Mouse (Mus musculus): ENCODE measurements around the gene Sass6. TPM values are rescaled to one million over a fixed set of nuclear protein-coding genes. Genes with fewer than 3 reads are reported as not detected.
A peak's percentile ranks its signal among the peaks of the same experiment; 100 is the strongest.
"Not testable (repeated sequence)": the region's sequence is repeated elsewhere in the genome, so short reads cannot be mapped to it uniquely, and the experiment has no call there.

Gene Sass6
- polyA plus RNA-seq, 1 experiment: 14.6 TPM

DNA sequence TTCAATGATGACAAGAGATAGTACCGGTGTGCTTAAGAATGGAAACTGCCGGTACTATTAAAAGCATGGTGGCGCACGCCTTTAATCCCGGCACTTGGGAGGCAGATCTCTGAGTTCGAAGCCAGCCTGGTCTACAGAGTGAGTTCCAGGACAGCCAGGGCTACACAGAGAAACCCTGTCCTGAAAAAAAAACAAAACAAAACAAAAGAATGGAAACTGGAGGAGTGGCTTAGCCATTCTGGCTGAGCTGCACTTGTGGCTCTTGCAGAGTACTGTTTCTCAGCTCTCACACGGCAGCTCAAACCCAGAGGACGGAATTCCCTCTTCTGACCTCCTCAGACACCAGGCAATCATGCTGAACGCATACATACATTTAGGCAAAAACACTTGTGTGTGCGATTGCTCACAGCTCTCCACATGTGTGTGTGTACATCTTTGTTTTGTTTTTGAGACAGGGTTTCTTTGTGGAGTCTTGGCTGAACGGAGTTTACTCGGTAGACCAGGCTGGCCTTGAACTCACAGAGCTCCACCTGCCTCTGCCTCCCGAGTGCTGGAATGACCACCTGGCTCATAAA is 65.2 kb downstream of the Sass6 start:
- TF ChIP-seq CTCF (IDR thresholded peaks at IDR 0.05; ENCODE audit: borderline replicate concordance, insufficient read depth, low read length) (no peak), POLR2A (IDR thresholded peaks at IDR 0.05; ENCODE audit: low read depth, low read length) (no peak)
- no peak overlapping the region for H3K27ac ChIP-seq (ENCODE audit: insufficient read depth, low read length)
- peaks cover 8% of the 10 kb centered on the region for H3K4me1 ChIP-seq (ENCODE audit: control insufficient read depth, insufficient read depth, low read length)
- no peak overlapping the region for H3K4me3 ChIP-seq (ENCODE audit: insufficient read depth, low read length)

DNA sequence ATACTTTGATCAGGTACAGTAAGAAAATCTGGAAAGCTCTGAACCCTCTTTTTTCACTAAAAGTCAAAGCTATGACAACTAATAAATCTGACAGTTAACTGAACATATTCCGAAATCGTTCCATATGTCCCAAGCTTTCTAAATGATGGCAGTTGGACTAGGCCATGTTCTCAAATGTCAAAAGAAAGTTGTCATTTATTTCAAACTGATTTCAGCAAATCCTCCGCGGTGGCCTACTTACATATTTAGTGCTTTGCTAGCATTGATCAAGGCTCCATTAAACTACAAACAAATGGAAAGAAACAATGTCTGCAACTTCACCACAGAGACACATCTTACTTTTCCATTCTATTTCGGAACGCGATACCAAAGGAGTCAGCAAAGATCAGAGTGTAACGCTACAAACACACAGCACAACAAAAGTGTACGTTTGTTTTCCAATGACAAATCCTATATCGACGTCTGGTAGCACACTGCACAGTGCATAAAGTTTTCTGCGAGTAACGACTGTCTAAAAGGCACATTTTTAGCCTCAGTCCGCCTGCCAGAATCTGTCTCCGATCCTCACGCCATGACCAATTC is 66.6 kb downstream of the Sass6 start:
- H3K4me3 ChIP-seq (ENCODE audit: insufficient read depth, low read length): peak overlapping the region; percentile 100
- TF ChIP-seq POLR2A (IDR thresholded peaks at IDR 0.05; ENCODE audit: low read depth, low read length) (no peak), CTCF (IDR thresholded peaks at IDR 0.05; ENCODE audit: borderline replicate concordance, insufficient read depth, low read length) (no peak)
- peaks cover 8% of the 10 kb centered on the region for H3K4me1 ChIP-seq (ENCODE audit: control insufficient read depth, insufficient read depth, low read length)
- peak overlapping the region; percentile 68 for H3K27ac ChIP-seq (ENCODE audit: insufficient read depth, low read length)

- Histone ChIP-seq H3K4me1 (ENCODE audit: control insufficient read depth, insufficient read depth, low read length) (peaks cover 8% of the 10 kb centered on the region), H3K27ac (ENCODE audit: insufficient read depth, low read length) (peak overlapping the region; percentile 68), H3K4me3 (ENCODE audit: insufficient read depth, low read length) (peak overlapping the region; percentile 100)
- TF ChIP-seq CTCF (IDR thresholded peaks at IDR 0.05; ENCODE audit: borderline replicate concordance, insufficient read depth, low read length): no peak
Observed at GRCm38 (mm10) chr3:116661870-116662414, 67.2 kb downstream of the Sass6 start.

- Histone ChIP-seq H3K4me3 (ENCODE audit: insufficient read depth, low read length) (peak within 1 kb of the TSS; percentile 100), H3K4me1 (ENCODE audit: control insufficient read depth, insufficient read depth, low read length) (peaks cover 5% of the 10 kb centered on the region), H3K27ac (ENCODE audit: insufficient read depth, low read length) (peak within 1 kb of the TSS; percentile 68)
- TF ChIP-seq POLR2A (IDR thresholded peaks at IDR 0.05; ENCODE audit: low read depth, low read length): peak; percentile 96
- no peak for TF ChIP-seq CTCF (IDR thresholded peaks at IDR 0.05; ENCODE audit: borderline replicate concordance, insufficient read depth, low read length)
Observed at GRCm38 (mm10) chr3:116662463-116662863, 67.7 kb downstream of the Sass6 start, which contains the start of gene Mfsd14a. Gene Mfsd14a (minus strand): TSS chr3:116662677.

GRCm38 (mm10) chr3:116664281-116664680 is 69.5 kb downstream of the Sass6 start:
- not testable (repeated sequence) for H3K4me1 ChIP-seq (ENCODE audit: control insufficient read depth, insufficient read depth, low read length); H3K27ac ChIP-seq (ENCODE audit: insufficient read depth, low read length); H3K4me3 ChIP-seq (ENCODE audit: insufficient read depth, low read length)

Other genes starting within 250 kb of the Sass6 start
- gene Cdc14a, start 170.9 kb upstream of the Sass6 start, polyA plus RNA-seq (2011; ENCODE audit: insufficient read length, low read depth, missing spikeins): 2.5 and 2.6 TPM in 2 replicates
- gene Rtca, start 86.8 kb upstream of the Sass6 start, polyA plus RNA-seq (2011; ENCODE audit: insufficient read length, low read depth, missing spikeins): 44.7 and 45.1 TPM in 2 replicates
- gene Dbt, start 81.9 kb upstream of the Sass6 start, polyA plus RNA-seq (2011; ENCODE audit: insufficient read length, low read depth, missing spikeins): 22.0 and 22.8 TPM in 2 replicates
- 0.43 TPM in 1 of 2 replicates, not detected in the other for gene Lrrc39, start 32.0 kb upstream of the Sass6 start, polyA plus RNA-seq (2011; ENCODE audit: insufficient read length, low read depth, missing spikeins)
- gene Trmt13, start 19.6 kb downstream of the Sass6 start, polyA plus RNA-seq (2011; ENCODE audit: insufficient read length, low read depth, missing spikeins): 19.0 and 21.2 TPM in 2 replicates
- 41.4 and 45.4 TPM in 2 replicates for gene Mfsd14a, start 67.7 kb downstream of the Sass6 start, polyA plus RNA-seq (2011; ENCODE audit: insufficient read length, low read depth, missing spikeins)
- gene Gm43191, start 86.3 kb downstream of the Sass6 start, polyA plus RNA-seq (2011; ENCODE audit: insufficient read length, low read depth, missing spikeins): not detected in 2 replicates
- 18.7 and 23.7 TPM in 2 replicates for gene Slc35a3, start 117.8 kb downstream of the Sass6 start, polyA plus RNA-seq (2011; ENCODE audit: insufficient read length, low read depth, missing spikeins)
- gene Agl, start 213.2 kb downstream of the Sass6 start, polyA plus RNA-seq (2011; ENCODE audit: insufficient read length, low read depth, missing spikeins): 32.2 and 33.6 TPM in 2 replicates